Mouse (Mus musculus): ENCODE results near the gene Paqr5. TPM values are rescaled to one million over a fixed set of nuclear protein-coding genes. Genes with fewer than 3 reads are reported as not detected.

Paqr5 gene
- polyA plus RNA-seq, 1 experiment from 2014 or later: 0.56 TPM

GRCm38 (mm10) chr9:61999653-62000420 lies 26.8 kb downstream of the Paqr5 start:
- 70% methylated on average over 6 of the region's 6 CpGs for WGBS (ENCODE audit: insufficient replicate concordance)
- H3K4me3 ChIP-seq (ENCODE audit: low read depth, low read length): no peak overlapping the region
- no peaks in the 10 kb centered on the region for H3K36me3 ChIP-seq (ENCODE audit: control insufficient read depth, insufficient read depth, low read length)
- peaks cover 7% of the 10 kb centered on the region; the same call in 1 of the 2 replicates for H3K4me1 ChIP-seq (ENCODE audit: control insufficient read depth, insufficient read depth, low read length)
- no peak overlapping the region for H3K4me2 ChIP-seq
- no peak for ATAC-seq (replicated peaks; ENCODE audit: insufficient number of reproducible peaks, low FRiP score, low TSS enrichment)
- H3K9me3 ChIP-seq (replicated peaks; ENCODE audit: control insufficient read depth, low read length): no peaks in the 10 kb centered on the region
- H3K9ac ChIP-seq (ENCODE audit: low read depth, low read length): no peak overlapping the region
- no peak overlapping the region for H3K27ac ChIP-seq (ENCODE audit: low read depth, low read length)
- H3K27me3 ChIP-seq (ENCODE audit: control insufficient read depth, insufficient read depth, low read length): no peaks in the 10 kb centered on the region

DNA sequence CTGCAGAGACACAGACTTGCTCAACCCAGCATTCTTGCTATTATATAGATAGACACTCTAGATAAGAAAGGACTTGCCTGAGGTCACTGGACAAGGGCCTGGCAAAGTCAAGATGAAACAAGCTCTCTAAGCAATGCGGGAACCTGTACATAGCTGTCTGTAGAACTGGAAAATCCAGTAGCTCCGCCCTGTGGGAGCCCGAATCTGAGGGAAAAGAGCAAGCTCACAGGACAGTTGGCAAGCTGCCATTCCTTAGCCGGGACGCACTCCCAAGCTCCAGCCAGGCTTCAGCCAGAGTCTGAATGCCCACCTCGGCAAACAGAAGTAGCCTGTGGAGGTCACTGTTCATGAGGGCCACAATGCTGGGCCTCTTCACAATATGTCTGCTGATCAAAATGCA lies 28.8 kb downstream of the Paqr5 start:
- Histone ChIP-seq H3K9ac (ENCODE audit: low read depth, low read length) (no peak overlapping the region), H3K27ac (ENCODE audit: low read depth, low read length) (no peak overlapping the region), H3K4me1 (ENCODE audit: control insufficient read depth, insufficient read depth, low read length) (peaks cover 4% of the 10 kb centered on the region; the same call in 1 of the 2 replicates), H3K36me3 (ENCODE audit: control insufficient read depth, insufficient read depth, low read length) (no peaks in the 10 kb centered on the region), H3K4me2 (no peak overlapping the region), H3K27me3 (ENCODE audit: control insufficient read depth, insufficient read depth, low read length) (no peaks in the 10 kb centered on the region), H3K4me3 (ENCODE audit: low read depth, low read length) (no peak overlapping the region), H3K9me3 (replicated peaks; ENCODE audit: control insufficient read depth, low read length) (no peaks in the 10 kb centered on the region)
- no peak for ATAC-seq (replicated peaks; ENCODE audit: insufficient number of reproducible peaks, low FRiP score, low TSS enrichment)
- 46% methylated on average over 6 of the region's 6 CpGs for WGBS (ENCODE audit: insufficient replicate concordance)

DNA sequence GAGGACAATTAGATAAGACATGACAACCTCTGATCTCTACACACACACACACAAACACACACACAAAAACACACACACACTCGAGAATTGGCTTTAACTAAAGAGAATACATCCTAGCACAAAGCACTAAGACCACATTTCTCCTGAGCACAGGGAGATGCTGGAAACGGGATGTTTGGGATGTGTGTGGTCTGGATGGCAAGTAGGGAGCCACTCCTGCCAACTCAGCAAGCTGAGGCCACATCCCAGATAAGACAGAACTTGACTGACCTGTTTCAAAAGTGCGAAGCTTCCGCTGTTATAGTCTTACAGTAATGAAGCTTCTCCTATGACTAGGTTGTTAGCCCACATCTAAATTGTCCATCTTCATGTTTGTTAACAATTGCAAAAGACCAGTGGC lies 35.5 kb downstream of the Paqr5 start:
- H3K4me2 ChIP-seq: no peak overlapping the region
- H3K4me3 ChIP-seq (ENCODE audit: low read depth, low read length): no peak overlapping the region
- no peak overlapping the region for H3K27ac ChIP-seq (ENCODE audit: low read depth, low read length)
- H3K9ac ChIP-seq (ENCODE audit: low read depth, low read length): no peak overlapping the region
- no peak for ATAC-seq (replicated peaks; ENCODE audit: insufficient number of reproducible peaks, low FRiP score, low TSS enrichment)
- H3K4me1 ChIP-seq (ENCODE audit: control insufficient read depth, insufficient read depth, low read length): no peaks in the 10 kb centered on the region
- WGBS (ENCODE audit: insufficient replicate concordance): 51% methylated on average over 4 of the region's 4 CpGs
- no peaks in the 10 kb centered on the region for H3K9me3 ChIP-seq (replicated peaks; ENCODE audit: control insufficient read depth, low read length)
- no peaks in the 10 kb centered on the region for H3K27me3 ChIP-seq (ENCODE audit: control insufficient read depth, insufficient read depth, low read length)
- no peaks in the 10 kb centered on the region for H3K36me3 ChIP-seq (ENCODE audit: control insufficient read depth, insufficient read depth, low read length)

DNA sequence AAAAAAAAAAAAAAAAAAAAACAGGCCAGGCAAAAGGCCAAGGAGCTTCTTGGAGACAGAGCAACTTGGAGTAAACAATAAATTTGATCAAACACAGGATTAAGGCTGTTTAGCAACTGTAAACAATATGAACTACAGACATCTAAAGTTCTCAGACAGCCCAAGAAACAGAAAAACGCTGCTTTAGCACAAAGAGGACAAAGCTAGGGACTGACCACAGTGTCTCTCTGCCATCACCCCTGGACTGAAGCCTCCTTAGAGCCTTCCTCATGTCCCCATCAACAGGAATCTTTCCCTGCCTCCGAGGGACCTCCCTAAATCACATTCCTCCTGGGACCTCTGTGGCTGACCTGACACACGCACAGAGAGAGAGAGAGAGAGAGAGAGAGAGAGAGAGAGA lies 35.9 kb downstream of the Paqr5 start:
- H3K9ac ChIP-seq (ENCODE audit: low read depth, low read length): no peak overlapping the region
- H3K4me3 ChIP-seq (ENCODE audit: low read depth, low read length): no peak overlapping the region
- WGBS (ENCODE audit: insufficient replicate concordance): 29% methylated on average over 3 of the region's 3 CpGs
- no peak overlapping the region for H3K27ac ChIP-seq (ENCODE audit: low read depth, low read length)
- no peak overlapping the region for H3K4me2 ChIP-seq
- ATAC-seq (replicated peaks; ENCODE audit: insufficient number of reproducible peaks, low FRiP score, low TSS enrichment): no peak
- H3K36me3 ChIP-seq (ENCODE audit: control insufficient read depth, insufficient read depth, low read length): no peaks in the 10 kb centered on the region
- no peaks in the 10 kb centered on the region for H3K9me3 ChIP-seq (replicated peaks; ENCODE audit: control insufficient read depth, low read length)
- H3K27me3 ChIP-seq (ENCODE audit: control insufficient read depth, insufficient read depth, low read length): no peaks in the 10 kb centered on the region
- H3K4me1 ChIP-seq (ENCODE audit: control insufficient read depth, insufficient read depth, low read length): no peaks in the 10 kb centered on the region

DNA sequence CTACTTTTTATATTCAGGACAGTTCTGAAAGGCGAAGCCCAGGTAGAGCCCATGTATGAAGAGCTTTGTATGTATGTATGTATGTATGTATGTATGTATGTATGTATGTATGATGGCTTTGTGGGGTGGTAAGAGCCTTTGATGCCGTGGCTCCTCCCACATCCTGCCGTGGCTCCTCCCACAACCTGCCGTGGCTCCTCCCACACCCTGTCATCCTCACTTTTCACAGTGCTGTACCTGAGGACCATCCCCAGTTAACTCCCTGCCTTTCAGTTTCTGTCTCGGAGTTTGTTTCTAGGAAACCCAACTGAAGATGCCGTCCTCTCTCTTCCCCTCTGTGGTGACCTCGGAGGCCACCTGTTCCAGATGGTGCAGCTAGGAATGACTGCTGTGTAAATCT lies 40.6 kb downstream of the Paqr5 start:
- H3K9me3 ChIP-seq (replicated peaks; ENCODE audit: control insufficient read depth, low read length): no peaks in the 10 kb centered on the region
- H3K27me3 ChIP-seq (ENCODE audit: control insufficient read depth, insufficient read depth, low read length): no peaks in the 10 kb centered on the region
- no peak overlapping the region for H3K9ac ChIP-seq (ENCODE audit: low read depth, low read length)
- ATAC-seq (replicated peaks; ENCODE audit: insufficient number of reproducible peaks, low FRiP score, low TSS enrichment): no peak
- H3K4me1 ChIP-seq (ENCODE audit: control insufficient read depth, insufficient read depth, low read length): no peaks in the 10 kb centered on the region
- H3K4me3 ChIP-seq (ENCODE audit: low read depth, low read length): no peak overlapping the region
- no peak overlapping the region for H3K27ac ChIP-seq (ENCODE audit: low read depth, low read length)
- 83% methylated on average over 7 of the region's 7 CpGs for WGBS (ENCODE audit: insufficient replicate concordance)
- no peaks in the 10 kb centered on the region for H3K36me3 ChIP-seq (ENCODE audit: control insufficient read depth, insufficient read depth, low read length)
- H3K4me2 ChIP-seq: no peak overlapping the region

GRCm38 (mm10) chr9:61985183-61985863 lies 41.3 kb downstream of the Paqr5 start:
- no peak for ATAC-seq (replicated peaks; ENCODE audit: insufficient number of reproducible peaks, low FRiP score, low TSS enrichment)
- no peaks in the 10 kb centered on the region for H3K9me3 ChIP-seq (replicated peaks; ENCODE audit: control insufficient read depth, low read length)
- no peak overlapping the region for H3K4me2 ChIP-seq
- no peaks in the 10 kb centered on the region for H3K27me3 ChIP-seq (ENCODE audit: control insufficient read depth, insufficient read depth, low read length)
- no peaks in the 10 kb centered on the region for H3K4me1 ChIP-seq (ENCODE audit: control insufficient read depth, insufficient read depth, low read length)
- H3K4me3 ChIP-seq (ENCODE audit: low read depth, low read length): no peak overlapping the region
- no peak overlapping the region for H3K9ac ChIP-seq (ENCODE audit: low read depth, low read length)
- WGBS (ENCODE audit: insufficient replicate concordance): 55% methylated on average over 11 of the region's 11 CpGs
- no peak overlapping the region for H3K27ac ChIP-seq (ENCODE audit: low read depth, low read length)
- no peaks in the 10 kb centered on the region for H3K36me3 ChIP-seq (ENCODE audit: control insufficient read depth, insufficient read depth, low read length)

DNA sequence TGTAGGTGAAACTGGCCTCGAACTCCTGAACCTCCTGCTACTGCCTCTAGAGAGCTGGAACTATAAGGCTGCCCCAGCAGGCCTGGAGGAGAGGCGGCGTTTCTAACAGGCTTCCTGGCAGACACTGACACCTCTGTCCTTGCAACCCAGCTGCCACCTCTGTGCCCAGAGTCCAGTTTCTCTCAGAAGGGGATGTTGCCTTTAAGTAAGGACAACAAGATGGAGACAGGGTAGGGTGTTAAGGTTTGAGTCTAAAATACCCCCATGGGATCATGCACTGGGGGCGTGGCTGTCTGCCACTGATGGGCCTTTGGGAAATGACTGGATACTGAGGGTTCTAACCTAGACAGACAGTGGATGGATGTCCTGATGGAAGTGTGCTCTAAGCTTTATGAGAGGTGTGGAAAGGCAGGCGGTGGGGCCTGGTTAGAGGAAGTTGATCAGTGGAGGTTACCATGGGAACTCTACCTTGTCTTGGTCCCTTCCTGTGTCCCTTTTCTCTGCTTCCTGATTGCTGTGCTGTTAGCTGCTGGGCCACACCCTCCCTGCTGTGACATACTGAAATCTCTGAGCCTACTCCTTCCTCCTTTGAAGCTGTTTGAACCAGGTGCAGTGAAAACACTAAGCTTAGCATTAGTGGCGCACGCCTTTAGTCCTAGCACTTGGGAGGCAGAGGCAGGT lies 43.6 kb downstream of the Paqr5 start:
- H3K4me2 ChIP-seq: no peak overlapping the region
- no peak for ATAC-seq (replicated peaks; ENCODE audit: insufficient number of reproducible peaks, low FRiP score, low TSS enrichment)

GRCm38 (mm10) chr9:61981876-61982275 lies 44.8 kb downstream of the Paqr5 start:
- 80% methylated on average over 5 of the region's 5 CpGs for WGBS (ENCODE audit: insufficient replicate concordance)

More for the DNA sequence above, 43.6 kb downstream of the Paqr5 start:
- H3K36me3 ChIP-seq (ENCODE audit: control insufficient read depth, insufficient read depth, low read length): no peaks in the 10 kb centered on the region
- no peaks in the 10 kb centered on the region for H3K9me3 ChIP-seq (replicated peaks; ENCODE audit: control insufficient read depth, low read length)
- 83% methylated on average over 7 of the region's 7 CpGs for WGBS (ENCODE audit: insufficient replicate concordance)
- no peaks in the 10 kb centered on the region for H3K27me3 ChIP-seq (ENCODE audit: control insufficient read depth, insufficient read depth, low read length)
- no peak overlapping the region for H3K27ac ChIP-seq (ENCODE audit: low read depth, low read length)
- H3K9ac ChIP-seq (ENCODE audit: low read depth, low read length): no peak overlapping the region
- H3K4me1 ChIP-seq (ENCODE audit: control insufficient read depth, insufficient read depth, low read length): no peaks in the 10 kb centered on the region
- no peak overlapping the region for H3K4me3 ChIP-seq (ENCODE audit: low read depth, low read length)

More at GRCm38 (mm10) chr9:61981876-61982275, 44.8 kb downstream of the Paqr5 start:
- H3K27me3 ChIP-seq (ENCODE audit: control insufficient read depth, insufficient read depth, low read length): no peaks in the 10 kb centered on the region
- H3K9ac ChIP-seq (ENCODE audit: low read depth, low read length): no peak overlapping the region
- no peaks in the 10 kb centered on the region for H3K36me3 ChIP-seq (ENCODE audit: control insufficient read depth, insufficient read depth, low read length)
- H3K27ac ChIP-seq (ENCODE audit: low read depth, low read length): no peak overlapping the region
- H3K9me3 ChIP-seq (replicated peaks; ENCODE audit: control insufficient read depth, low read length): no peaks in the 10 kb centered on the region
- no peak for ATAC-seq (replicated peaks; ENCODE audit: insufficient number of reproducible peaks, low FRiP score, low TSS enrichment)
- no peak overlapping the region for H3K4me3 ChIP-seq (ENCODE audit: low read depth, low read length)
- H3K4me2 ChIP-seq: no peak overlapping the region
- H3K4me1 ChIP-seq (ENCODE audit: control insufficient read depth, insufficient read depth, low read length): no peaks in the 10 kb centered on the region
